Mouse (Mus musculus) bone marrow, adult 2 months (tissue): ENCODE measurements around the gene Pla2g4d.

Source experiments
- CTCF ChIP-seq: fragments of 200-500 bp; IDR thresholded peaks from 2 replicates; pipeline ENCODE4 v1.5.1; 2011; ENCODE audit warnings: low read length, control low read depth; ENCODE audit not compliant: control insufficient read depth, insufficient read depth
- POLR2A ChIP-seq: fragments of 200-500 bp; IDR thresholded peaks from 2 replicates; pipeline ENCODE4 v1.6.1; 2011; ENCODE audit warnings: low read depth, mild to moderate bottlenecking, control low read depth, low read length, borderline replicate concordance; ENCODE audit not compliant: control insufficient read depth

GRCm38 (mm10) chr2:120283550-120283949 is 5.4 kb downstream of the Pla2g4d start:
- no peak for TF ChIP-seq CTCF
- no peak for TF ChIP-seq POLR2A
